Mouse (Mus musculus) kidney, postnatal 36 days (tissue): ENCODE measurements around the gene Apba1.

Experiments used
- DNase-seq, 2 experiments: peaks; one replicate each; pipeline ENCODE4 v3.0.0; 2021 to 2022; ENCODE audit warnings: mixed read lengths in 2 of 2

Gene Apba1

GRCm38 (mm10) chr19:23980598-23980997 lies 221.9 kb downstream of the Apba1 start:
- DNase-seq = no peak

DNA sequence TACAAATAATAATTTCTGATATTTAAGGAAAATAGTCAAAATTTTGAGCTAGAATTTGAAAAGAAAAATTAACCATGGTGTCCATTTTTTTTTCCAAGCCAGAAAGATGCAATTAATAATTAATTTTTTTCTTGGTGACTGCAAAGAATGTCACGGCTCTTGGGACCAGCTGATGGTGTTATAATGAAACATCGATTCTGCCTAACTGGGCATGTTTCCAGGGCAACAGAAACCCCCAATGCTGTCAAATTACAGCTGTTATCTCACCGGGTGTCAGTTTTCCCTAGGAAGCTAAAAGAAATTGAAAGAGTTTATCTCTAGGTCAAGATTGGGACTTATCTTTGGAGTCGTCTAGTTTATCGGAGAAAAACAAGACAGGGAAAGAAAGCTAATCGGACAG lies 225.5 kb downstream of the Apba1 start:
- no peak for DNase-seq

DNA sequence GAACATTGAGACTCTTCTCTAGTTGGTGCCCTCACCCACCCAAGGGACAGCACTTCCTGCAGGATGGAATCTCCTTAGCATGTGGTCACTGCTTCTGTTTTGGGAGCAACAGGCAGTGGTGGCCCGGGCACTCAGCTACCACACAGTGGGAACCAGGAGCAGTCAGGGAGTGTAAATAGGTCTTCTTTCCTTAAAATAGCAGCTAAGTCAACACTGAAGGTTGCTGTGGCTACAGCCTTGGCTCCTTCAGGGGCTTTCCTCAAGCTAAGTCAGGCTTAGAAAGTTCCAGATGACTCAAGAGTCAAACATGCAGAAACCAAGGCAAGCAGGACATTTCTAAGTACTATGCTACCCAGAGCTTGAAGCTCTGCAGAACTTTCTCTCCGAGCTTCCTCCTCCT lies 228.6 kb downstream of the Apba1 start:
- DNase-seq = no peak

DNA sequence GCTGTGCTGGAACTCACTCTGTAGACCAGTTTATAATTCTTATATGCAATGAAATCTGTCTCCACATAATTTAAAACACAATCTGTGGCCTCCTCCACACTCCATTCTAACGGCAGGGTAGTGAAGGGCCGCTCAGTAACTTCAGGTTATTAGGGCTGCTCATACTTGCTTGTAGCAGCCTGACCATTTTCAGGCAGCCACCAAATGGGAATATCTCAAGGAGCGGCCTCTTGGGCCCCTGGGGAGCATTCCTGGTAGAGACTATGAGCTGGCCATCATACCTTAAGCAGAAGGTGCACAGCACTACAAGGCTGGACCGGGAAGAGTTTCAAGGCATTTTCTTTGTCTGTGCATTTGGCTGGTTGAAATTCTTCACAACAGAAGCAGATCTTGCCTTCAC lies 229.5 kb downstream of the Apba1 start:
- DNase-seq = no peak

GRCm38 (mm10) chr19:23995766-23996399 lies 237.2 kb downstream of the Apba1 start:
- DNase-seq = no peak
